Mouse (Mus musculus) stomach, embryonic 16.5 days (tissue): ENCODE measurements around the gene Bmi1. TPM values are rescaled to one million over a fixed set of nuclear protein-coding genes. Genes with fewer than 3 reads are reported as not detected.

Experiments used
- ATAC-seq: fragments of 200-750 bp; cut with Nextera tagmentation; 2 replicates; pipeline ENCODE4 v1.8.0; 2017; ENCODE audit warnings: moderate number of reproducible peaks, moderate TSS enrichment; ENCODE audit not compliant: insufficient read depth, low FRiP score
- H3K27ac ChIP-seq: fragments of 300-500 bp; sonication (generic); 2 replicates; pipeline ENCODE4 v1.5.1; 2014; ENCODE audit warnings: low read length
- H3K27me3 ChIP-seq: fragments of 300-500 bp; sonication (generic); 2 replicates; pipeline ENCODE4 v1.6.1; 2014; ENCODE audit warnings: low read length, control low read depth, mixed read lengths; ENCODE audit not compliant: control insufficient read depth, insufficient read depth
- H3K36me3 ChIP-seq: fragments of 300-500 bp; sonication (generic); 2 replicates; pipeline ENCODE4 v1.6.1; 2014; ENCODE audit warnings: low read length; ENCODE audit not compliant: control insufficient read depth, insufficient read depth
- H3K4me1 ChIP-seq: fragments of 300-500 bp; sonication (generic); 2 replicates; pipeline ENCODE4 v1.6.1; 2014; ENCODE audit warnings: low read length, control low read depth, mixed read lengths; ENCODE audit not compliant: control insufficient read depth, insufficient read depth
- H3K4me2 ChIP-seq: fragments of 300-500 bp; sonication (generic); 2 replicates; pipeline ENCODE4 v1.6.1; 2014; ENCODE audit warnings: low read depth, low read length, mixed read lengths
- H3K4me3 ChIP-seq: fragments of 300-500 bp; sonication (generic); replicated peaks from 2 replicates; pipeline ENCODE4 v1.5.1; 2014; ENCODE audit warnings: mild to moderate bottlenecking, low read length
- H3K9ac ChIP-seq: fragments of 300-500 bp; sonication (generic); 2 replicates; pipeline ENCODE4 v1.6.1; 2014; ENCODE audit warnings: low read length
- H3K9me3 ChIP-seq: fragments of 300-500 bp; sonication (generic); replicated peaks from 2 replicates; pipeline ENCODE4 v1.6.1; 2016; ENCODE audit warnings: low read length, control low read depth; ENCODE audit not compliant: control insufficient read depth
- WGBS: fragments of 180-500 bp; shearing (Covaris S2); extraction: QIAGEN DNeasy Blood & Tissue Kit; methylation state at CpG from one replicate; pipeline ENCODE4 v1.1.7; 2014; 5-methylcytosine and 5-hydroxymethylcytosine counted together
- polyA plus RNA-seq: library from polyadenylated mRNA; unstranded; fragments of >200 nt; fragmentation: Nextera tagmentation; extraction: Ambion mirVana; gene quantifications from 2 replicates; pipeline ENCODE4 v1.2.1, GENCODE M21; 2015

The Bmi1 gene
- polyA plus RNA-seq, 1 experiment from 2014 or later: 18.1 TPM

DNA sequence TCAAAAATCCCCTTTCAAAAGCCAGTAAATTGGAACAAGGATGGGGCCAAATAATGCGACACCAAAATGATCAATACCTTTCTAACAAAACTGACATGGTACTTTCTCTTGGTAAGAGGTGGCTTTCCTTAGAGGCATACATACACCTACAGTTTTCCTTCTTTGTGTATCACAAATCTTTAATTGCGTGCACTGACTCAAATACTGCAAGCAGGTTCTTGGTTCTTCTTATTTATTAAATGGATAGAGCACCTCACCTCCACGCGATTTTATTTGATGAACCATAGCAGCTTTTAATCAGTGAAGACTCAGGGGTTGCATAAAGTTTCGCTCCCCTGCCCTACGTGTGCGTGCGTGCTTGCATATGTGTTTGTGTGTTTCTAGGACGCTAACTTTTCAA is 13.9 kb downstream of the Bmi1 start:
- no peaks in the 10 kb centered on the region for H3K9me3 ChIP-seq
- H3K27ac ChIP-seq: no peak overlapping the region
- peaks cover 22% of the 10 kb centered on the region for H3K4me1 ChIP-seq
- H3K4me3 ChIP-seq: peak overlapping the region; percentile 52
- no peaks in the 10 kb centered on the region for H3K36me3 ChIP-seq
- WGBS: 5% methylated on average over 9 of the region's 9 CpGs
- no peak overlapping the region for H3K9ac ChIP-seq
- peak overlapping the region; percentile 86 for H3K4me2 ChIP-seq
- no peak for ATAC-seq
- peaks cover 53% of the 10 kb centered on the region for H3K27me3 ChIP-seq

DNA sequence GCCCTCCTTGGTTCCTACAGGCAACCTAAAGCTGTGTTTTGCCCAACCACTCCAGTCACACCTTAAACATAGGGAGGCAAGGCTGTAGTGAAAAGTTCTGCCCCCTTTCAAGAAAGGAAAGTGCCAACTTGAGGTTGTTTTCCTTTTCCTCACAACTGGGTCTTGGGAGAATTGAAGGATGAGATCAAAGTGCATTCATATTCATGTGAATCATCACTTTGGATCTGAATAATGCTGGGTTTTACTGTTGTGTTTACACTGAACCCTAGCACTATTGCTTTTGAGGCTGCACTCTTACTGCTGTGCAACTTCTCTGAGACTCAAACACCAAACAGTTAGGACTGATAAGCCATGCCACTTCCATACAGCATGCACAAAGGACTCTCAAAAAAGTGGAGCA is 15.2 kb downstream of the Bmi1 start:
- H3K4me2 ChIP-seq: no peak overlapping the region
- ATAC-seq: no peak
- no peak overlapping the region for H3K9ac ChIP-seq
- H3K4me3 ChIP-seq: no peak overlapping the region
- H3K4me1 ChIP-seq: peaks cover 22% of the 10 kb centered on the region
- H3K9me3 ChIP-seq: no peaks in the 10 kb centered on the region
- no peaks in the 10 kb centered on the region for H3K36me3 ChIP-seq
- no peak overlapping the region for H3K27ac ChIP-seq
- H3K27me3 ChIP-seq: peaks cover 57% of the 10 kb centered on the region

DNA sequence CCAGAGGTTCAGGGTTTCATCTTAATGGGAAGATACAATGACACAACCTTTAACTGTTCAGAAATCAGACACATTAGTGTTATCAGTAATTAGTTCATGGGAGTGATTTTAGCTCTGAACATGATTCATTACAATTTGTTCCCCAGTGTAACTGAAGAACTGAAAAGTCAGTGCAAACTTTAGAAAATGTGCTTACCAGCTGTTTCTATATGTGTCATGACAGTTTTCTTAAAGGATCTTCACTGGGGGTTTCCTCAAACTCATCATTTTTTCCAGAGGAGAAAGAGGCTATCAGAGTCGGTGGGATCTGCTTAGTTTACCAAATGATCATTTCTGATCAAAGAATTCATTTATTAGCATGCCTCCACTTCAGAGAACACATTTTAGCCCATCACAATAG is 15.7 kb downstream of the Bmi1 start:
- no peaks in the 10 kb centered on the region for H3K36me3 ChIP-seq
- H3K27ac ChIP-seq: no peak overlapping the region
- H3K4me3 ChIP-seq: no peak overlapping the region
- WGBS: 10% methylated on average over 1 of the region's 1 CpGs
- H3K4me2 ChIP-seq: no peak overlapping the region
- H3K9ac ChIP-seq: no peak overlapping the region
- H3K4me1 ChIP-seq: peaks cover 22% of the 10 kb centered on the region
- ATAC-seq: no peak
- no peaks in the 10 kb centered on the region for H3K9me3 ChIP-seq
- H3K27me3 ChIP-seq: peaks cover 52% of the 10 kb centered on the region

DNA sequence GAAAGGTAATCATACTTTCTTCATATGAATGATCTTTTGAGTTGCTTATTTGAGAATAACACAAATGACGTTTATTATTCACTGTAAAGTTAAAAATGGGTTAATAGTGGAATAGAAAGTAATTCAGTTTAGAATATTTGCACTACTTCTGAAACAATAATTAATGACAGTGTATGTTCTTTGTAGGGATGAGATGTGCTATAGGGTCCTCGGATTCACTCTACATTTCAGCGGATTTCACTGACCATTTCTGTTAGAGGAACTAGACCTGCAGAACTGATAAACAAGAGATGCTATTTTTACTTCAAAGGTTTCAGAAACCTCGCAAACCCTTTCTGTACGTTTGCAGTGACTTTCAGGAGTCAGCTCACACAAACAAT is 16.7 kb downstream of the Bmi1 start:
- Histone ChIP-seq H3K9ac (0 out of 2 replicates have a peak overlapping the region, but pooled peaks have one; percentile 96), H3K36me3 (no peaks in the 10 kb centered on the region), H3K4me3 (peak overlapping the region; percentile 80), H3K27me3 (peaks cover 48% of the 10 kb centered on the region), H3K4me2 (peak overlapping the region; percentile 99), H3K9me3 (no peaks in the 10 kb centered on the region), H3K4me1 (peaks cover 23% of the 10 kb centered on the region), H3K27ac (no peak overlapping the region)
- 1% methylated on average over 5 of the region's 5 CpGs for WGBS
- ATAC-seq: no peak

DNA sequence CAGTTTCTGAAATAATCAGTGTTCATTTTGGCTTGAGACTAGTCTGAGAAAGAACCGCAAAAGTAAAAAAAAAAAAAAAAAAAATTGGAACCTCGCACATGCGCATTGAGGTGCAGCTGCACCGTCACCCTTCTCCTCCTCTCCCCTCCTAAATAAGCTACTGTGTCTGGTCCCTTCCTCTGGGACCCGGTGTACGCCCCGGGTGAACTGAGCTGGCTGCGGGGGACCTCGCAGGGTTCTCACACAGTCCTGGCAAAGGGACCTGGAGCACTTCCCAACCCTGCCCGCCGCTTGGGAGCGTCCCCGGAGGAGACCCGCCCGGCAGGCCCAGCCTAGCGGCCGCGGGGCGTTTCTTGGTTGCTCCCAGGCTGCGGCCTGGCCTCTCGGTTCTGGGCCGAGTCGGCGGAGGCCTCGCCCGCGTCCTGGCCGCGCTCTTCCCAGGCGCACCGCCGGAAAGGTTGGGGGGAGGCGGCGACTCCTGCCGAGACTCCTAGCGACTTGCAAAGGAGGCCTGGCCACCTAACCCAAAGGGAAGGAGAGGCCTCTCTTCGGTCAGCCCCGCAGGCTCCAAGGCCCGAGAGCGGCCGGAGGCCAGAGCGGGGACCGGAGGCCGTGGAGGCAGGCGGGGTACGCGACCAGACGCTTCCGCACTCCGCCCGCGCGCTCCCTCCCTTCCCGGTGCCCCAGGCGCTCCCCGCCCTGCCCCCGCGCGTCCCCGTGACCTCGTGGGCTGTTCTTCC is 17.2 kb downstream of the Bmi1 start, which contains the start of gene Spag6:
Gene Spag6 (plus strand): TSS at position 162 of the 740 bp plus-strand sequence.
- Histone ChIP-seq H3K9me3 (no peaks in the 10 kb centered on the region), H3K9ac (peak within 1 kb of the TSS; percentile 96), H3K4me1 (peaks cover 23% of the 10 kb centered on the region), H3K36me3 (no peaks in the 10 kb centered on the region), H3K27me3 (peaks cover 48% of the 10 kb centered on the region), H3K4me3 (peak within 1 kb of the TSS; percentile 80), H3K4me2 (peak within 1 kb of the TSS; percentile 99), H3K27ac (peak within 1 kb of the TSS; percentile 75)
- under 1% methylated on average over 59 of the region's 61 CpGs for WGBS
- ATAC-seq: peak; percentile 87

DNA sequence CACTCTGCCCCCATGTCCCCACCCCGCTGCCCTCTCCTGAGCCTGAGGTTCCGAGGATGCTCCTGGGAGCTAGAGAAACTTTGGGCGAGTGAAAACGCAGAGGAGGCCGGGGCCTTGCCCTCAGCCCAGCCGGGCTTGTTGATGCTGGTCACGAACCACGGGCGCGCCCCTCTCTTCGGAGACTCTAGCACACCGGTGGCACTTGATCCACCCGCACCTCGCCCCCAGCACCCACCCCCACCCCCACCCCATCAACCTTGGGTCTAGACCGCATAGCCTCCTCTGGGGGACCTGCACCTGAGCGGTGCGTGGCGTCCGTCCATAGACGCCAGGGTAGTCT is 17.8 kb downstream of the Bmi1 start:
- Histone ChIP-seq H3K4me3 (peak overlapping the region; percentile 80), H3K36me3 (no peaks in the 10 kb centered on the region), H3K9ac (peak overlapping the region; percentile 96), H3K9me3 (no peaks in the 10 kb centered on the region), H3K27me3 (peaks cover 50% of the 10 kb centered on the region), H3K4me1 (peaks cover 19% of the 10 kb centered on the region), H3K27ac (peak overlapping the region; percentile 75; the same call in 1 of the 2 replicates), H3K4me2 (peak overlapping the region; percentile 99)
- 2% methylated on average over 20 of the region's 20 CpGs for WGBS
- ATAC-seq: peak; percentile 33

DNA sequence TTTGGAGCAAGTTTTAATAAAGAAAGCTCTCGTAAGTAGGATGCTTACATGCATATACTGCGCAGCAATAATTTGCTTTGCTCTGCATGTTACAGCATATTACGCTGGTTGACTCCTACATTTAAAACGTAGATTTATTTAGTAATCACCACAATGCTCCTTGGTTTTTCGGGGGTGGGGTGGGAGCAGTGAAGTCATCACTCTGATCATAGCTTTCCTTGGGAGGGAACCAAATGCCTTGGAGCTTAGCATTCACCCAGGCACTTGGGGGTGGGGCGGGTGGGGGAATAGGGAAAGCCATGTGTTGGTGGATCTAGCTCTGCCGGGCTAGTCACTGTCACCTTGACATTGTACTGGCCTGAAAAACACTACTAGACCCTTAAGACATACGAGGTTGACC is 18.3 kb downstream of the Bmi1 start:
- Histone ChIP-seq H3K9ac (no peak overlapping the region), H3K4me2 (peak overlapping the region; percentile 99; the same call in 1 of the 2 replicates), H3K36me3 (no peaks in the 10 kb centered on the region), H3K4me1 (peaks cover 13% of the 10 kb centered on the region), H3K9me3 (no peaks in the 10 kb centered on the region), H3K4me3 (no peak overlapping the region; the same call in 1 of the 2 replicates), H3K27ac (no peak overlapping the region), H3K27me3 (peaks cover 52% of the 10 kb centered on the region)
- WGBS: 10% methylated on average over 8 of the region's 8 CpGs
- no peak for ATAC-seq

DNA sequence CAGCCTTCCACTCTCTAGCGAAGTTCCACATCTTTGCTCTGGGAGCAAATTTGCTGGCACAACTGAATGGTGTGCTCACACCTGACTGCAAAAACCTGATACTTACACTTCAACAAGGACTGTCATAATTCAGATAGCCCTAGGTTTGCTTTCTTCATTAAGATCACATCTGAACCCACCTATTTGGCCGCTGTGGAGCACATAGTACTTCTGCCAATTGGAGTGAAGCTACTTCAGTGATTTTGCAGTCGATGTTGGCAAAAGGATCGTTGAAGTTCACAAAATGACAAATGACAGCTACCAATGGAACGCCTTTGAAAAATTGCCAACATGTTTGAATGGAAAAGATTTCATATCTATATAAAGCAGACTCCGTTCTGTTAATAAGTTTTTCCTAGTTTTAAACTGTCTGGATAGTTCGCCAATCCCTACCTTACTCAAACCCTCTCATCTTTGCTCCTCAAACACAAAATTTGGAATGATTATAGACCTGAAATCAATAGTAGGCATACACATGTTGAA is 18.9 kb downstream of the Bmi1 start:
- H3K9ac ChIP-seq: no peak overlapping the region
- H3K9me3 ChIP-seq: no peaks in the 10 kb centered on the region
- no peak overlapping the region for H3K4me2 ChIP-seq
- no peak for ATAC-seq
- WGBS: 11% methylated on average over 7 of the region's 7 CpGs
- no peaks in the 10 kb centered on the region for H3K36me3 ChIP-seq
- H3K27me3 ChIP-seq: peaks cover 51% of the 10 kb centered on the region
- no peak overlapping the region for H3K27ac ChIP-seq
- no peak overlapping the region for H3K4me3 ChIP-seq
- H3K4me1 ChIP-seq: peaks cover 10% of the 10 kb centered on the region

DNA sequence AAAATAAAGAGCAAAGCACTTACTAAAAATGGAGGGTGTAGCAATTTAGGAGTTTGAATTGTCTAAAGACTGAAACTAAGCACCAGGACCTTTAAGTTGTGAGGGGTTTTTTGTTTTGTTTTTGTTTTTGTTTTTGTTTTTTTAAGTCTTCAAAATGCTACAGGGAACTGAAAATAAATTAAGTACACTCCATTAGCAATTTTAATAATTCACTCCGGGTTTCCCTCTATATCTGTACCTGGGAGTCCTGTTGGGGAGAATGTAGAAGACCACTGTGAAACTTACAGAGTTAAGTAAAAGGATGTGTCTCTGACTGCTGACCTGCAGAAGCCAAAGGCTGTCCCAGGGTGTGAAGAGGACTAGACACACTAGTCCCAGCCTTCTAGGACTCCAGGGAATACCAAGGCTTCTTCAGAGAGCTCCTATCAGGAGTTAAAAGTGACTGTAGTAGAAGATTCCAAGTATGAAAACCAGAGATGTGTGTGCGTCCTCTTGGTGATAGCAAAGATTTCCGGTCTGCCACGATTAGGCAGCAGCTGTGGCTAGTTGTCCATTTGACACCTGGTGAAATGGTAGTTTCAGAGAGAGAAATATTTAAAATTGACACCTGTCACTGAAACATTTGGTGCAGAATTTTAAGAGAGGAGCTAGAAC is 20.9 kb downstream of the Bmi1 start:
- Histone ChIP-seq H3K27me3 (peaks cover 54% of the 10 kb centered on the region), H3K4me1 (peaks cover 10% of the 10 kb centered on the region), H3K36me3 (no peaks in the 10 kb centered on the region), H3K9me3 (no peaks in the 10 kb centered on the region), H3K9ac (no peak overlapping the region), H3K4me2 (no peak overlapping the region), H3K4me3 (no peak overlapping the region), H3K27ac (no peak overlapping the region)
- ATAC-seq: no peak
- 4% methylated on average over 4 of the region's 4 CpGs for WGBS
